ENCODE assay signal across 10 mouse cellular contexts in genomic region chr10:66928211-66928990, GRCm38 (mm10).
DNase-seq lines count a peak whose midpoint lies in the region; ATAC-seq lines count a peak whose summit lies in the region.
"Had no signal": no experiment of that assay in that cellular context is flagged by ENCODE, and none has a peak within 500 bp of the region (broad histone marks: within the 10 kb centered on the region; RNA-seq: fewer than 3 reads in every experiment).

No protein-coding gene starts in this region.

- WGBS in heart, embryonic 11.5 days (ENCODE audit: insufficient replicate concordance), result 34% methylated on average over 6 of the region's 6 CpGs
- 81% methylated on average over 6 of the region's 6 CpGs for WGBS in hindbrain, embryonic 10.5 days
- 86% methylated on average over 6 of the region's 6 CpGs for WGBS in forebrain, embryonic 10.5 days

- H3K27ac ChIP-seq in heart, embryonic 11.5 days (ENCODE audit: low read depth, low read length), result 0 out of 2 replicates have a peak overlapping the region, but pooled peaks have one; percentile 12
- no peak overlapping the region for H3K27ac ChIP-seq in hindbrain, embryonic 10.5 days
- H3K27ac ChIP-seq in forebrain, embryonic 10.5 days, result no peak overlapping the region
- H3K27ac ChIP-seq: hindbrain, embryonic 13.5 days; limb, embryonic 13.5 days had no signal

- ATAC-seq in heart, embryonic 11.5 days (replicated peaks; ENCODE audit: insufficient number of reproducible peaks, low FRiP score, low TSS enrichment), result no peak
- no peak for ATAC-seq in CD4-positive, CD25-positive, alpha-beta regulatory T cell, adult 4 months
- no peak for ATAC-seq in monocyte, adult 5-6 weeks (replicated peaks; ENCODE audit: insufficient number of reproducible peaks, low FRiP score, low TSS enrichment, poor library complexity, severe bottlenecking)

- H3K9me3 ChIP-seq in heart, embryonic 11.5 days (replicated peaks; ENCODE audit: control insufficient read depth, low read length), result no peaks in the 10 kb centered on the region
- no peaks in the 10 kb centered on the region for H3K9me3 ChIP-seq in hindbrain, embryonic 10.5 days
- no peaks in the 10 kb centered on the region for H3K9me3 ChIP-seq in forebrain, embryonic 10.5 days
- H3K9me3 ChIP-seq: hindbrain, embryonic 13.5 days; limb, embryonic 13.5 days had no signal

- no peak overlapping the region for H3K9ac ChIP-seq in heart, embryonic 11.5 days (ENCODE audit: low read depth, low read length)
- H3K9ac ChIP-seq: hindbrain, embryonic 13.5 days; limb, embryonic 13.5 days had no signal

- H3K4me1 ChIP-seq in heart, embryonic 11.5 days (ENCODE audit: control insufficient read depth, insufficient read depth, low read length), result peaks cover 7% of the 10 kb centered on the region; the same call in 1 of the 2 replicates
- no peaks in the 10 kb centered on the region for H3K4me1 ChIP-seq in hindbrain, embryonic 10.5 days (replicated peaks)
- H3K4me1 ChIP-seq in forebrain, embryonic 10.5 days, result peaks cover 23% of the 10 kb centered on the region
- H3K4me1 ChIP-seq: hindbrain, embryonic 13.5 days had no signal

- DNase-seq in 3134 (ENCODE audit: extremely low read depth, insufficient read length, low spot score), result peak; percentile 67
- peak; percentile 96 for DNase-seq in 416B (ENCODE audit: low read depth)
- DNase-seq in lung, adult 18-20 months, result peak; percentile 60 to 78
- DNase-seq in hindbrain, embryonic 10.5 days (ENCODE audit: low spot score), result no peak
- DNase-seq in forebrain, embryonic 10.5 days (ENCODE audit: extremely low spot score, low spot score), result no peak

- no peak overlapping the region for H3K4me2 ChIP-seq in heart, embryonic 11.5 days
- H3K4me2 ChIP-seq: hindbrain, embryonic 13.5 days; limb, embryonic 13.5 days had no signal

- no peaks in the 10 kb centered on the region for H3K36me3 ChIP-seq in heart, embryonic 11.5 days (ENCODE audit: control insufficient read depth, insufficient read depth, low read length)
- no peaks in the 10 kb centered on the region for H3K36me3 ChIP-seq in hindbrain, embryonic 10.5 days
- no peaks in the 10 kb centered on the region for H3K36me3 ChIP-seq in forebrain, embryonic 10.5 days (replicated peaks)
- H3K36me3 ChIP-seq: hindbrain, embryonic 13.5 days; limb, embryonic 13.5 days had no signal

- no peaks in the 10 kb centered on the region for H3K27me3 ChIP-seq in heart, embryonic 11.5 days (ENCODE audit: control insufficient read depth, insufficient read depth, low read length)
- peaks cover 5% of the 10 kb centered on the region; the same call in 1 of the 2 replicates for H3K27me3 ChIP-seq in hindbrain, embryonic 10.5 days (ENCODE audit: insufficient read depth, poor library complexity, severe bottlenecking)
- no peaks in the 10 kb centered on the region; the same call in 1 of the 2 replicates for H3K27me3 ChIP-seq in forebrain, embryonic 10.5 days (ENCODE audit: poor library complexity, severe bottlenecking)
- H3K27me3 ChIP-seq: hindbrain, embryonic 13.5 days had no signal

- H3K4me3 ChIP-seq in heart, embryonic 11.5 days (ENCODE audit: low read depth, low read length), result no peak overlapping the region
- H3K4me3 ChIP-seq in hindbrain, embryonic 10.5 days, result no peak overlapping the region
- H3K4me3 ChIP-seq in forebrain, embryonic 10.5 days, result no peak overlapping the region
- H3K4me3 ChIP-seq: hindbrain, embryonic 13.5 days; limb, embryonic 13.5 days had no signal

Comparison
In these comparisons a context has a peak if more than half of its experiments do, and no peak if none do; other contexts are left out.
1. DNase-seq: peak in 3134 (single experiment), 416B (single experiment) and lung, adult 18-20 months (2 of 2); none in hindbrain, embryonic 10.5 days (single experiment) and forebrain, embryonic 10.5 days (single experiment).